Mouse (Mus musculus): ENCODE data around the gene Tlk1. TPM values are rescaled to one million over a fixed set of nuclear protein-coding genes. Genes with fewer than 3 reads are reported as not detected.

Tlk1 gene
- polyA plus RNA-seq, 1 experiment from 2014 or later = 37.2 TPM

DNA sequence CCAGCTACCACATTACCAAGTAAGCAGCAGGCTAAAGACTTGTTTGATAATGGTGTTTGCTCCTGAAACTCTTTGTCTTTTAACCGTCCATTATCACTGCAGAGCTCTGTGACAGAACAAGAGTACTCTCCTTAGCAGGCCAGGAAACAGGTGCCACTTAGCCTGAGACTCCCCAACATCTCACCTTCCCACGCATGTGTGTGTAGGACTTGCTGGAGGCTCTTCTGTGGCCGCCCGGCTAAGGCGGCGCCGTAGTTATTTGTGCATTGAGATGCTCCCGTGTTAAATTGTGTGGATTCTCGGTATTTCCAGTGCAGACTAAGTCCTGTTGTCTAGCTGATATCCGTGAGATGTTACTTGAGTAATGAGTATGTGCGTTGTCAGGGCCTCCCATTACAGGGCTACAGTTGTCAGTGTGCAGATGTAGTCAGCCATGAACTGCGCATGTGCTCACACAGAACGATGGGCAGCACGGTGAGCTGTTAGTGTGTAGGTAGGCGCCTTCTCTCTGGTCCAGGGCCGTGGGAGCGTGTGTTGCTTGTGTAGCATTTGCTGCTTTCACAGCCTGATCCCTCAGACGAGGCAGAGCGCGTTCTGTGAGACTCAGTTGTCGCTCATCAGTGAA, 137.0 kb downstream of the Tlk1 start:
- Histone ChIP-seq H3K9ac (ENCODE audit: low read length) (no peak overlapping the region), H3K27me3 (ENCODE audit: control insufficient read depth, insufficient read depth, low read length) (no peaks in the 10 kb centered on the region), H3K4me1 (ENCODE audit: control insufficient read depth in 2 of 2, insufficient read depth in 2 of 2, low read length in 2 of 2) (no peaks in the 10 kb centered on the region), H3K9me3 (ENCODE audit: control insufficient read depth, low read length) (no peaks in the 10 kb centered on the region), H3K27ac (replicated peaks in 1 of 2; ENCODE audit: control insufficient read depth in 1 of 2, insufficient read depth in 1 of 2, low read depth in 2 of 2, low read length in 2 of 2) (no peak overlapping the region), H3K4me3 (ENCODE audit: control insufficient read depth in 1 of 2, insufficient read depth in 1 of 2, low read depth in 1 of 2, low read length in 2 of 2) (no peak overlapping the region), H3K36me3 (ENCODE audit: control insufficient read depth, insufficient read depth, low read length) (peaks cover 98% of the 10 kb centered on the region), H3K4me2 (ENCODE audit: low read length) (no peak overlapping the region)
- ATAC-seq (ENCODE audit: insufficient number of reproducible peaks, insufficient read depth, low FRiP score, low read depth) = no peak
- 94% methylated on average over 21 of the region's 21 CpGs for WGBS

DNA sequence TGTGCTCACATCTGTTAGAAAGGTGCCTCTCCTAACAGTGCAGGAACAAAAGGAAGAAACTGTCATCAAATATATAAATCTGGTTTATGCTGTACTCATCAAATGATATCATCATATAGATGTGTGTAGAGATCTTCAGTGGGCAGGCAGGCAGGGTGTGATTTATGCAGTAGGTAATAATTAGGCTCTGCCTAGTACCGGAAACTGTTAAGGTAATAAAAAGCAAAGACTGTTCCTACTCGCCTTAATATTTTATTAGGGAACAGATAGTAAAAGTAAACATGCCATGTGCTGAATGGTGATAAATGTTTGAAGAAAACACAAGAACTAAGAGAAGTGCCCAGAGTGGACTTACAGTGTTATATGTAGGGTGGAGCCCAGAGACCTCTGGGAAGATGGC, 143.2 kb downstream of the Tlk1 start:
- peaks cover 97% of the 10 kb centered on the region for H3K36me3 ChIP-seq (ENCODE audit: control insufficient read depth, insufficient read depth, low read length)
- H3K4me3 ChIP-seq (ENCODE audit: control insufficient read depth in 1 of 2, insufficient read depth in 1 of 2, low read depth in 1 of 2, low read length in 2 of 2) = no peak overlapping the region
- no peak overlapping the region for H3K4me2 ChIP-seq (ENCODE audit: low read length)
- no peaks in the 10 kb centered on the region for H3K9me3 ChIP-seq (ENCODE audit: control insufficient read depth, low read length)
- WGBS = 83% methylated on average over 2 of the region's 2 CpGs
- H3K27me3 ChIP-seq (ENCODE audit: control insufficient read depth, insufficient read depth, low read length) = no peaks in the 10 kb centered on the region
- H3K4me1 ChIP-seq (ENCODE audit: control insufficient read depth in 2 of 2, insufficient read depth in 2 of 2, low read length in 2 of 2) = no peaks in the 10 kb centered on the region
- H3K9ac ChIP-seq (ENCODE audit: low read length) = no peak overlapping the region
- ATAC-seq (ENCODE audit: insufficient number of reproducible peaks, insufficient read depth, low FRiP score, low read depth) = no peak
- no peak overlapping the region for H3K27ac ChIP-seq (replicated peaks in 1 of 2; ENCODE audit: control insufficient read depth in 1 of 2, insufficient read depth in 1 of 2, low read depth in 2 of 2, low read length in 2 of 2)

DNA sequence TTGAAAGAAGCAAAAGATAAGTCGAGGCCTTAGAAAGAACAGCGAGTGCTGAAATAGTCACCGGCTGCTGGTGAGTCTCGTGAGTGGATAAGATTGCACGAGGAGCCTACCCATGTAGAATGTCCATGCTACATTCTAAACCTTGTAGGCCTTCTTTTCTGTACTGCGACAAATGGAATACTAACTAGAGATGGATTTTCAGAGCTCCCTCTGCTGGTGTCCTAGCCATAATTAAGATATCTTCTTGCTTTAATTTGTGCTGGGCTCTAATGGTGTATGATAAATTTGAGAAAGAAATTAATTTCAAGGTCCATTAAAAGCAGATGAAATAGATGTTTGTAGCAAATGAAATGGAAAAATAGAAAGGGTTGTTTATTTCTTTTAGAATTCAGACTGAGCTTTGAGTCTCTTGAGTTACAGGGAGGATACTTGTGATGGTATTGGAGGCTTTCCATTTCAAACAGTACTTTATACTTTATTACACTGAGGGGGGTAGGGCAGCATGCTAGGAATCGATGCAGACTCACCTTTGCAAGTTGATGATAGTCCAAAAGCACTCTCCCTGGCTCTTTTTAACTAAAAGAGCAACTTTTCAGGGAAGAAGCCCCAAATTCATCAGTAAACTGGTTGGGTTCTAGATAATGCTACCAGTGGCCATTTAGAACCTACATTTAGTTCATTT, 151.9 kb downstream of the Tlk1 start:
- no peaks in the 10 kb centered on the region for H3K27me3 ChIP-seq (ENCODE audit: control insufficient read depth, insufficient read depth, low read length)
- H3K9ac ChIP-seq (ENCODE audit: low read length) = no peak overlapping the region
- no peak for ATAC-seq (ENCODE audit: insufficient number of reproducible peaks, insufficient read depth, low FRiP score, low read depth)
- H3K27ac ChIP-seq (replicated peaks in 1 of 2; ENCODE audit: control insufficient read depth in 1 of 2, insufficient read depth in 1 of 2, low read depth in 2 of 2, low read length in 2 of 2) = no peak overlapping the region
- H3K9me3 ChIP-seq (ENCODE audit: control insufficient read depth, low read length) = no peaks in the 10 kb centered on the region
- no peak overlapping the region for H3K4me2 ChIP-seq (ENCODE audit: low read length)
- 46% methylated on average over 7 of the region's 7 CpGs for WGBS
- H3K4me1 ChIP-seq (ENCODE audit: control insufficient read depth in 2 of 2, insufficient read depth in 2 of 2, low read length in 2 of 2) = peaks cover 0 to 11% of the 10 kb centered on the region in 2 experiments; a peak in 2 of 4 replicates
- H3K36me3 ChIP-seq (ENCODE audit: control insufficient read depth, insufficient read depth, low read length) = peaks cover 12% of the 10 kb centered on the region
- no peak overlapping the region for H3K4me3 ChIP-seq (ENCODE audit: control insufficient read depth in 1 of 2, insufficient read depth in 1 of 2, low read depth in 1 of 2, low read length in 2 of 2)

DNA sequence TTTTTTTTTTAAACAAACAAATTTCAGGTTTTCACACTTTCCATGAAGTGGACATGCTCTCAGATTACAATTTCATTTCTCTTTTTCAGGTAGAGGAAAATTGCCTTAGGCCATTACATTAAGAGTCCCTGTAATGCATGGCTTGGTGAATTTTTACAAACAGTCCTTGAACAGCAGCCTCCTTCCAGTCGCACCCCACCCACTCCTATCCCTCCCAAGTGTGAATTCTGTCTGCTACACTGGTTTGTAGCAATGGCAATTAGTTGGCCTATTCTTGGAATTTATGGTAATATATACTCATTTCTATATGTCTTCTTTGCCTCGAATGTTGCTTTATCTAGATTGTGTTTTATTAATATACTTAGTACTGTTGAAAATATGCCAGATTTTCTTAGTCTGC, 153.1 kb downstream of the Tlk1 start:
- H3K27me3 ChIP-seq (ENCODE audit: control insufficient read depth, insufficient read depth, low read length) = no peaks in the 10 kb centered on the region
- no peak overlapping the region for H3K9ac ChIP-seq (ENCODE audit: low read length)
- peaks cover 0 to 11% of the 10 kb centered on the region in 2 experiments; a peak in 2 of 4 replicates for H3K4me1 ChIP-seq (ENCODE audit: control insufficient read depth in 2 of 2, insufficient read depth in 2 of 2, low read length in 2 of 2)
- no peaks in the 10 kb centered on the region for H3K9me3 ChIP-seq (ENCODE audit: control insufficient read depth, low read length)
- 0 out of 2 replicates have a peak, but pooled peaks cover 3% of the 10 kb centered on the region for H3K36me3 ChIP-seq (ENCODE audit: control insufficient read depth, insufficient read depth, low read length)
- H3K4me3 ChIP-seq (ENCODE audit: control insufficient read depth in 1 of 2, insufficient read depth in 1 of 2, low read depth in 1 of 2, low read length in 2 of 2) = no peak overlapping the region
- ATAC-seq (ENCODE audit: insufficient number of reproducible peaks, insufficient read depth, low FRiP score, low read depth) = no peak
- WGBS = 75% methylated on average over 2 of the region's 2 CpGs
- no peak overlapping the region for H3K4me2 ChIP-seq (ENCODE audit: low read length)
- H3K27ac ChIP-seq (replicated peaks in 1 of 2; ENCODE audit: control insufficient read depth in 1 of 2, insufficient read depth in 1 of 2, low read depth in 2 of 2, low read length in 2 of 2) = no peak overlapping the region

DNA sequence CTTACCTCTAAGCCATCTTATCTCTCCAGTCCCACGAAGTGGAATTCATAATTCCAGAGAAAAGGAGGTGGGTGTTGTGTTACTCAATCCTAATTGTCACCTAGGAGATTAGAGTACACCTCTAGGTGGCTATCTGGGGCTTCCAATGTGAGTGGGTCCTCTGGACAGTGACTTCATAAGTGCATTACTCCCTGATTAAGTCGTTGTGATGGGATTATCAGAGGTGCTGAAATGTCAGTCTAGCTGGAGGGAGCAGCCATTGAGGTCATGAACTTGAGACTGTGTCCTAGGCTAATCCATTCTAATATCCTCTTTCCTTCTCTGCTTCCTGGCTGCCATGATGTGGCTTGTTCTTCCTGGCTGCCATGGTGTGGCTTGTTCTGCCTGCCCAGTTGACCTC, 155.6 kb downstream of the Tlk1 start:
- peaks cover 0 to 11% of the 10 kb centered on the region in 2 experiments; a peak in 2 of 4 replicates for H3K4me1 ChIP-seq (ENCODE audit: control insufficient read depth in 2 of 2, insufficient read depth in 2 of 2, low read length in 2 of 2)
- no peaks in the 10 kb centered on the region for H3K9me3 ChIP-seq (ENCODE audit: control insufficient read depth, low read length)
- H3K27ac ChIP-seq (replicated peaks in 1 of 2; ENCODE audit: control insufficient read depth in 1 of 2, insufficient read depth in 1 of 2, low read depth in 2 of 2, low read length in 2 of 2) = no peak overlapping the region
- no peaks in the 10 kb centered on the region for H3K27me3 ChIP-seq (ENCODE audit: control insufficient read depth, insufficient read depth, low read length)
- no peak overlapping the region for H3K4me3 ChIP-seq (ENCODE audit: control insufficient read depth in 1 of 2, insufficient read depth in 1 of 2, low read depth in 1 of 2, low read length in 2 of 2)
- 18% methylated on average over 2 of the region's 2 CpGs for WGBS
- no peak overlapping the region for H3K9ac ChIP-seq (ENCODE audit: low read length)
- no peak for ATAC-seq (ENCODE audit: insufficient number of reproducible peaks, insufficient read depth, low FRiP score, low read depth)
- peaks cover 7% of the 10 kb centered on the region; the same call in 1 of the 2 replicates for H3K36me3 ChIP-seq (ENCODE audit: control insufficient read depth, insufficient read depth, low read length)
- no peak overlapping the region for H3K4me2 ChIP-seq (ENCODE audit: low read length)

DNA sequence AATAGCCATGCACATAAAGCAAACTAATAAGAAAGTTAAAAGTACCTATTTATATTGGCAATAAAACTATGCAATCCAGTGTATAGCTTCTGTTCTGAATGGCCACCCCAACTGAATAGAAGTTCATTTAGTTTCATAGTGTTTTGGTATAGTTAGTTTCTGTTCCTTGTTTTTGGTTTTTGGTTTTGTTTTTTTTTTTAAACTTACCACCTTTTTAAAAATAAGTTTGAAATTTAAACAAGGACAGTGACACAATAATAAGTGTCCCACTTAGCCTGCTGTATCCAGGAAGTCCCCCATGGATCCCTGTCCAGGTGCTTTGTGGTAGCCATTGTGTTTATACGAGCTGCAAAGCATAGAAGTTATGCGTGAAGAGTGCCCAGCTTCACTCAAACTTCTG, 156.3 kb downstream of the Tlk1 start:
- WGBS = 78% methylated on average over 2 of the region's 2 CpGs
- H3K27ac ChIP-seq (replicated peaks in 1 of 2; ENCODE audit: control insufficient read depth in 1 of 2, insufficient read depth in 1 of 2, low read depth in 2 of 2, low read length in 2 of 2) = no peak overlapping the region
- no peak overlapping the region for H3K9ac ChIP-seq (ENCODE audit: low read length)
- H3K36me3 ChIP-seq (ENCODE audit: control insufficient read depth, insufficient read depth, low read length) = peaks cover 10% of the 10 kb centered on the region
- no peaks in the 10 kb centered on the region for H3K27me3 ChIP-seq (ENCODE audit: control insufficient read depth, insufficient read depth, low read length)
- H3K9me3 ChIP-seq (ENCODE audit: control insufficient read depth, low read length) = no peaks in the 10 kb centered on the region
- no peak overlapping the region for H3K4me3 ChIP-seq (ENCODE audit: control insufficient read depth in 1 of 2, insufficient read depth in 1 of 2, low read depth in 1 of 2, low read length in 2 of 2)
- H3K4me1 ChIP-seq (ENCODE audit: control insufficient read depth in 2 of 2, insufficient read depth in 2 of 2, low read length in 2 of 2) = peaks cover 0 to 11% of the 10 kb centered on the region in 2 experiments; a peak in 2 of 4 replicates
- no peak overlapping the region for H3K4me2 ChIP-seq (ENCODE audit: low read length)
- ATAC-seq (ENCODE audit: insufficient number of reproducible peaks, insufficient read depth, low FRiP score, low read depth) = no peak

DNA sequence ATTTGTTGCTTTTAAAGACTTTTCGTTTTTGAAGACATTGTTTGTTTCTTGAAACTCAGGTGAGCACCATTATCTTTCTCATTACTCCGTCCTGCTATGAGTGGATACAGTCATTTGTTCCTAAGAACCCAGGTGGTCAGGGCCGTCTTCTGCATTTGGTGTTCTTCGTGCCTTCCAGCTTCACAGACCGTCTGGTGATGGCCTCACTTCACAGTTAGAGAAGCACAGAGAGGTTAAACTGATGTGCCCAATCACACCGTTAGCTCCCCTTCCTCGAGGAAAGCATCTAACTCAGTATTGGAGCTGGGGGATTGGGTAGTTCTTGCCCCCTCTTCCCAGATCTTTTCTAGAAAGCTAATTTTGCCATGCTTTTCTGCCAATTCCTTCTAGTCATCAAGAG, 158.5 kb downstream of the Tlk1 start:
- Histone ChIP-seq H3K36me3 (ENCODE audit: control insufficient read depth, insufficient read depth, low read length) (peaks cover 13% of the 10 kb centered on the region), H3K9me3 (ENCODE audit: control insufficient read depth, low read length) (no peaks in the 10 kb centered on the region), H3K4me3 (ENCODE audit: control insufficient read depth in 1 of 2, insufficient read depth in 1 of 2, low read depth in 1 of 2, low read length in 2 of 2) (no peak overlapping the region), H3K4me1 (ENCODE audit: control insufficient read depth in 2 of 2, insufficient read depth in 2 of 2, low read length in 2 of 2) (peaks cover 0 to 25% of the 10 kb centered on the region in 2 experiments; a peak in 2 of 4 replicates), H3K27me3 (ENCODE audit: control insufficient read depth, insufficient read depth, low read length) (no peaks in the 10 kb centered on the region), H3K9ac (ENCODE audit: low read length) (no peak overlapping the region), H3K27ac (replicated peaks in 1 of 2; ENCODE audit: control insufficient read depth in 1 of 2, insufficient read depth in 1 of 2, low read depth in 2 of 2, low read length in 2 of 2) (no peak overlapping the region), H3K4me2 (ENCODE audit: low read length) (no peak overlapping the region)
- ATAC-seq (ENCODE audit: insufficient number of reproducible peaks, insufficient read depth, low FRiP score, low read depth) = no peak
- WGBS = 88% methylated on average over 7 of the region's 7 CpGs
